Mouse (Mus musculus) MEL (cell line): ENCODE measurements around the gene Col8a2. TPM values are rescaled to one million over a fixed set of nuclear protein-coding genes. Genes with fewer than 3 reads are reported as not detected.

Experiments used
- DNase-seq: peaks from one replicate; pipeline ENCODE4 v3.0.0; 2011; ENCODE audit warnings: low read depth, low spot score
- H3K27ac ChIP-seq: 2 replicates; pipeline ENCODE4 v1.5.1; 2012; ENCODE audit warnings: low read depth, mild to moderate bottlenecking, control low read depth, low read length, moderate library complexity; ENCODE audit not compliant: control insufficient read depth
- H3K27me3 ChIP-seq, 2 experiments: fragments of 150-350 bp in 1 of 2; sonication (generic) in 1 of 2; 2 replicates each; pipeline ENCODE4 v1.6.1; 2012; ENCODE audit warnings: low read length in 2 of 2, mild to moderate bottlenecking in 2 of 2, improper control_type of control experiment in 1 of 2, moderate library complexity in 1 of 2; ENCODE audit not compliant: insufficient read depth in 2 of 2, control insufficient read depth in 1 of 2
- H3K36me3 ChIP-seq, 2 experiments: 2 replicates each; pipeline ENCODE4 v1.6.1; 2012 to 2014; ENCODE audit warnings: low read length in 2 of 2, improper control_type of control experiment in 1 of 2, inconsistent platforms in 1 of 2, mild to moderate bottlenecking in 1 of 2; ENCODE audit not compliant: insufficient read depth in 2 of 2, control insufficient read depth in 1 of 2
- H3K4me1 ChIP-seq, 2 experiments: fragments of 150-350 bp in 1 of 2; sonication (generic) in 1 of 2; 2 replicates each; pipeline ENCODE4 v1.6.1; 2012; ENCODE audit warnings: low read length in 2 of 2, improper control_type of control experiment in 1 of 2, mild to moderate bottlenecking in 1 of 2; ENCODE audit not compliant: insufficient read depth in 2 of 2, control insufficient read depth in 1 of 2
- H3K4me3 ChIP-seq, 2 experiments: fragments of 150-350 bp in 1 of 2; sonication (generic) in 1 of 2; 2 replicates each; pipeline ENCODE4 v1.5.1; 2012; ENCODE audit warnings: low read depth in 2 of 2, low read length in 2 of 2, mild to moderate bottlenecking in 2 of 2, moderate library complexity in 2 of 2, control low read depth in 1 of 2, improper control_type of control experiment in 1 of 2; ENCODE audit not compliant: control insufficient read depth in 1 of 2, insufficient read depth in 1 of 2
- H3K79me2 ChIP-seq: 2 replicates; pipeline ENCODE4 v1.6.1; 2012; ENCODE audit warnings: mild to moderate bottlenecking, low read length, moderate library complexity; ENCODE audit not compliant: control insufficient read depth, poor library complexity, insufficient read depth
- H3K9ac ChIP-seq: 2 replicates; pipeline ENCODE4 v1.6.1; 2012; ENCODE audit warnings: low read depth, mild to moderate bottlenecking, control low read depth, low read length, moderate library complexity; ENCODE audit not compliant: control insufficient read depth, poor library complexity, severe bottlenecking
- H3K9me3 ChIP-seq: fragments of 150-350 bp; sonication (generic); replicated peaks from 2 replicates; pipeline ENCODE4 v1.6.1; 2012; ENCODE audit warnings: mild to moderate bottlenecking, low read length, improper control_type of control experiment, moderate library complexity; ENCODE audit not compliant: insufficient read depth
- CHD1 ChIP-seq: IDR thresholded peaks from 2 replicates; pipeline ENCODE4 v1.6.1; 2012; ENCODE audit warnings: low read depth, mild to moderate bottlenecking, inconsistent platforms, low read length, improper control_type of control experiment
- CTCF ChIP-seq, 3 experiments: IDR thresholded peaks in 2 of 3; conservative IDR thresholded peaks in 1 of 3; 2 replicates each; pipeline ENCODE4 v1.5.1; 2011 to 2012; ENCODE audit warnings: low read length in 3 of 3, low read depth in 2 of 3, mild to moderate bottlenecking in 2 of 3, improper control_type of control experiment in 1 of 3, inconsistent platforms in 1 of 3, mixed read lengths in 1 of 3, moderate library complexity in 1 of 3; ENCODE audit not compliant: control insufficient read depth in 1 of 3, insufficient read depth in 1 of 3, poor library complexity in 1 of 3, severe bottlenecking in 1 of 3
- ELF1 ChIP-seq: IDR thresholded peaks from 2 replicates; pipeline ENCODE4 v1.6.1; 2014; ENCODE audit warnings: low read depth, mild to moderate bottlenecking, inconsistent platforms, low read length, improper control_type of control experiment, moderate library complexity
- EP300 ChIP-seq, 2 experiments: IDR thresholded peaks; 2 replicates each; pipeline ENCODE4 v1.6.1; 2011; ENCODE audit warnings: improper control_type of control experiment in 2 of 2, low read length in 2 of 2, low read depth in 1 of 2, mild to moderate bottlenecking in 1 of 2
- JUND ChIP-seq: IDR thresholded peaks from 2 replicates; pipeline ENCODE4 v1.6.1; 2011; ENCODE audit warnings: low read depth, mild to moderate bottlenecking, improper control_type of control experiment, low read length
- MAFK ChIP-seq: IDR thresholded peaks from 2 replicates; pipeline ENCODE4 v1.6.1; 2011; ENCODE audit warnings: low read depth, mild to moderate bottlenecking, low read length, improper control_type of control experiment, borderline replicate concordance
- MAX ChIP-seq: IDR thresholded peaks from 2 replicates; pipeline ENCODE4 v1.6.1; 2011; ENCODE audit warnings: low read length, improper control_type of control experiment
- MEF2A ChIP-seq: IDR thresholded peaks from 2 replicates; pipeline ENCODE4 v1.6.1; 2014; ENCODE audit warnings: low read depth, mild to moderate bottlenecking, inconsistent platforms, low read length, improper control_type of control experiment; ENCODE audit not compliant: poor library complexity, insufficient replicate concordance, severe bottlenecking; ENCODE audit errors: extremely low read depth
- MXI1 ChIP-seq: IDR thresholded peaks from 2 replicates; pipeline ENCODE4 v1.6.1; 2011; ENCODE audit warnings: mild to moderate bottlenecking, low read depth, low read length, improper control_type of control experiment
- MYB ChIP-seq: IDR thresholded peaks from 2 replicates; pipeline ENCODE4 v1.6.1; 2011; ENCODE audit warnings: mild to moderate bottlenecking, low read depth, low read length, improper control_type of control experiment
- POLR2A ChIP-seq, 2 experiments: IDR thresholded peaks; 2 replicates each; pipeline ENCODE4 v1.6.1; 2011 to 2012; ENCODE audit warnings: low read length in 2 of 2, mild to moderate bottlenecking in 2 of 2, control low read depth in 1 of 2, improper control_type of control experiment in 1 of 2, low read depth in 1 of 2, moderate library complexity in 1 of 2; ENCODE audit not compliant: control insufficient read depth in 1 of 2, insufficient read depth in 1 of 2, poor library complexity in 1 of 2
- RAD21 ChIP-seq: IDR thresholded peaks from 2 replicates; pipeline ENCODE4 v1.6.1; 2011; ENCODE audit warnings: mild to moderate bottlenecking, low read depth, low read length, improper control_type of control experiment
- RCOR1 ChIP-seq: IDR thresholded peaks from 2 replicates; pipeline ENCODE4 v1.6.1; 2012; ENCODE audit warnings: low read depth, mild to moderate bottlenecking, inconsistent platforms, low read length, improper control_type of control experiment
- TAL1 ChIP-seq: IDR thresholded peaks from 2 replicates; pipeline ENCODE4 v1.6.1; 2012; ENCODE audit warnings: mild to moderate bottlenecking, inconsistent platforms, low read length, moderate library complexity, mixed read lengths
- USF1 ChIP-seq: IDR thresholded peaks from 2 replicates; pipeline ENCODE4 v1.6.1; 2014; ENCODE audit warnings: low read depth, mild to moderate bottlenecking, inconsistent platforms, low read length, improper control_type of control experiment, moderate library complexity
- USF2 ChIP-seq, 2 experiments: IDR thresholded peaks; 2 replicates each; pipeline ENCODE4 v1.6.1; 2011 to 2012; ENCODE audit warnings: improper control_type of control experiment in 2 of 2, low read length in 2 of 2, borderline replicate concordance in 1 of 2, inconsistent platforms in 1 of 2, low read depth in 1 of 2, mild to moderate bottlenecking in 1 of 2; ENCODE audit not compliant: insufficient read depth in 1 of 2
- ZC3H11A ChIP-seq: IDR thresholded peaks from 2 replicates; pipeline ENCODE4 v1.6.1; 2012; ENCODE audit warnings: low read depth, mild to moderate bottlenecking, inconsistent platforms, low read length, improper control_type of control experiment
- ZMIZ1 ChIP-seq: IDR thresholded peaks from 2 replicates; pipeline ENCODE4 v1.6.1; 2012; ENCODE audit warnings: low read depth, mild to moderate bottlenecking, inconsistent platforms, low read length, improper control_type of control experiment, moderate library complexity
- polyA plus RNA-seq, 2 experiments: library from polyadenylated mRNA; stranded (reverse) in 1 of 2; unstranded in 1 of 2; fragments of >175 nt in 1 of 2; fragments of >200 nt in 1 of 2; gene quantifications; 2 replicates each; pipeline versions ENCODE4 v1.2.1 to v1.2.4; 2012; ENCODE audit warnings: low replicate concordance in 2 of 2, low read depth in 1 of 2; ENCODE audit not compliant: insufficient read length in 2 of 2, insufficient read depth in 1 of 2, missing spikeins in 1 of 2
- total RNA-seq: library from RNA; depleted of rRNA; stranded (reverse); fragments of 300-350 nt; gene quantifications from 2 replicates; pipeline ENCODE4 v1.2.3, GENCODE M21; 2012

Gene Col8a2
- total and polyA plus RNA-seq, 3 experiments, result not detected

- no peak overlapping the region for H3K4me3 ChIP-seq
- H3K27me3 ChIP-seq, result no peaks in the 10 kb centered on the region
These were observed 39.4 kb downstream of the Col8a2 start for GRCm38 (mm10) chr4:126326036-126326435.

GRCm38 (mm10) chr4:126330295-126330694, 43.7 kb downstream of the Col8a2 start:
- H3K4me3 ChIP-seq, result no peak overlapping the region
- H3K27ac ChIP-seq, result no peak overlapping the region
- TF ChIP-seq MAX, result no peak
- TF ChIP-seq USF1, result no peak
- TF ChIP-seq ZC3H11A, result no peak
- no peak for TF ChIP-seq JUND
- TF ChIP-seq RAD21, result no peak
- no peak for TF ChIP-seq MEF2A
- TF ChIP-seq ZMIZ1, result no peak
- no peak for TF ChIP-seq CHD1
- TF ChIP-seq CTCF (IDR thresholded peaks at IDR 0.05 in 2 of 3, conservative IDR thresholded peaks at IDR 0.05 in 1 of 3; ENCODE audit: control insufficient read depth in 1 of 3, insufficient read depth in 1 of 3, low read depth in 2 of 3, low read length in 3 of 3, poor library complexity in 1 of 3, severe bottlenecking in 1 of 3), result no peak
- TF ChIP-seq POLR2A (IDR thresholded peaks at IDR 0.05; ENCODE audit: control insufficient read depth in 1 of 2, insufficient read depth in 1 of 2, low read depth in 1 of 2, low read length in 2 of 2, poor library complexity in 1 of 2), result no peak
- TF ChIP-seq RCOR1, result no peak
- no peak for DNase-seq
- H3K36me3 ChIP-seq, result no peaks in the 10 kb centered on the region
- H3K4me1 ChIP-seq, result no peaks in the 10 kb centered on the region
- H3K9me3 ChIP-seq, result no peaks in the 10 kb centered on the region
- no peak overlapping the region for H3K9ac ChIP-seq
- no peaks in the 10 kb centered on the region for H3K27me3 ChIP-seq
- no peaks in the 10 kb centered on the region for H3K79me2 ChIP-seq

More at GRCm38 (mm10) chr4:126326036-126326435, 39.4 kb downstream of the Col8a2 start:
- no peaks in the 10 kb centered on the region for H3K36me3 ChIP-seq
- no peaks in the 10 kb centered on the region for H3K9me3 ChIP-seq
- no peak for DNase-seq
- H3K79me2 ChIP-seq, result peaks cover 2% of the 10 kb centered on the region
- no peaks in the 10 kb centered on the region; a peak in 1 of 4 replicates for H3K4me1 ChIP-seq
- TF ChIP-seq MYB (no peak), TAL1 (no peak), MXI1 (no peak), ELF1 (no peak), USF1 (no peak), EP300 (IDR thresholded peaks at IDR 0.05; ENCODE audit: low read depth in 1 of 2, low read length in 2 of 2) (no peak), ZC3H11A (no peak), MAFK (no peak), USF2 (IDR thresholded peaks at IDR 0.05; ENCODE audit: borderline replicate concordance in 1 of 2, insufficient read depth in 1 of 2, low read depth in 1 of 2, low read length in 2 of 2) (no peak), ZMIZ1 (no peak)
- H3K27ac ChIP-seq, result no peak overlapping the region
- no peak overlapping the region for H3K9ac ChIP-seq
